ENCODE assay signal across 7 mouse cellular contexts in genomic region chr3:152666991-152667355, GRCm38 (mm10). TPM values are rescaled to one million over a fixed set of nuclear protein-coding genes. Genes with fewer than 3 reads are reported as not detected.
DNase-seq lines count a peak whose midpoint lies in the region; ATAC-seq and TF ChIP-seq lines count a peak whose summit lies in the region.

No protein-coding gene starts in this region.

- no peaks in the 10 kb centered on the region for H3K9me3 ChIP-seq in lung, embryonic 15.5 days
- H3K9me3 ChIP-seq in forebrain, embryonic 14.5 days (replicated peaks; ENCODE audit: control insufficient read depth, low read length): no peaks in the 10 kb centered on the region
- no peaks in the 10 kb centered on the region for H3K9me3 ChIP-seq in midbrain, postnatal 0 days (ENCODE audit: low read length)

- no peak overlapping the region for H3K27ac ChIP-seq in lung, embryonic 15.5 days
- H3K27ac ChIP-seq in forebrain, embryonic 14.5 days (ENCODE audit: low read depth, low read length): no peak overlapping the region
- H3K27ac ChIP-seq in midbrain, postnatal 0 days (ENCODE audit: low read depth, low read length): no peak overlapping the region
- H3K27ac ChIP-seq in cerebellum, adult 2 months (ENCODE audit: insufficient read depth, low read length): no peak overlapping the region

- H3K27me3 ChIP-seq in lung, embryonic 15.5 days: peaks cover 20% of the 10 kb centered on the region
- H3K27me3 ChIP-seq in forebrain, embryonic 14.5 days (replicated peaks; ENCODE audit: control insufficient read depth, insufficient read depth, low read length): peaks cover 14% of the 10 kb centered on the region; the same call in 1 of the 2 replicates
- 0 out of 2 replicates have a peak, but pooled peaks cover 4% of the 10 kb centered on the region for H3K27me3 ChIP-seq in midbrain, postnatal 0 days (ENCODE audit: insufficient read depth, low read length)
- H3K27me3 ChIP-seq in cerebellum, adult 2 months (ENCODE audit: control insufficient read depth, insufficient read depth, low read length): no peaks in the 10 kb centered on the region

- peak overlapping the region; percentile 49 for H3K4me3 ChIP-seq in lung, embryonic 15.5 days
- peak overlapping the region; percentile 47 for H3K4me3 ChIP-seq in forebrain, embryonic 14.5 days (ENCODE audit: low read depth, low read length)
- H3K4me3 ChIP-seq in midbrain, postnatal 0 days (ENCODE audit: low read depth, low read length): peak overlapping the region; percentile 67
- no peak overlapping the region for H3K4me3 ChIP-seq in cerebellum, adult 2 months (replicated peaks; ENCODE audit: insufficient read depth, low read depth, low read length)

- WGBS in lung, embryonic 15.5 days: under 1% methylated on average over 16 of the region's 16 CpGs
- under 1% methylated on average over 16 of the region's 16 CpGs for WGBS in forebrain, embryonic 14.5 days
- under 1% methylated on average over 16 of the region's 16 CpGs for WGBS in midbrain, postnatal 0 days
- WGBS in cerebellum, adult 2 months: under 1% methylated on average over 16 of the region's 16 CpGs

- ATAC-seq in lung, embryonic 15.5 days (ENCODE audit: borderline replicate concordance, extremely low read depth, low FRiP score, low TSS enrichment): no peak
- ATAC-seq in forebrain, embryonic 14.5 days: 0 out of 2 replicates have a peak, but pooled peaks have one; percentile 19
- peak; percentile 31; the same call in 1 of the 2 replicates for ATAC-seq in midbrain, postnatal 0 days (ENCODE audit: low FRiP score)
- no peak for ATAC-seq in activated CD4-positive, CD25-positive, alpha-beta regulatory T cell, adult 4 months

- no peak overlapping the region for H3K9ac ChIP-seq in lung, embryonic 15.5 days
- H3K9ac ChIP-seq in forebrain, embryonic 14.5 days (ENCODE audit: low read length): peak overlapping the region; percentile 63
- H3K9ac ChIP-seq in midbrain, postnatal 0 days (replicated peaks; ENCODE audit: low read length, poor library complexity, severe bottlenecking): peak overlapping the region; percentile 68

- H3K36me3 ChIP-seq in lung, embryonic 15.5 days: no peaks in the 10 kb centered on the region
- H3K36me3 ChIP-seq in forebrain, embryonic 14.5 days (ENCODE audit: control insufficient read depth, insufficient read depth, low read length): no peaks in the 10 kb centered on the region
- no peaks in the 10 kb centered on the region for H3K36me3 ChIP-seq in midbrain, postnatal 0 days (ENCODE audit: insufficient read depth, low read length)

- peaks cover 8% of the 10 kb centered on the region; the same call in 1 of the 2 replicates for H3K4me1 ChIP-seq in lung, embryonic 15.5 days
- peaks cover 5% of the 10 kb centered on the region; the same call in 1 of the 2 replicates for H3K4me1 ChIP-seq in forebrain, embryonic 14.5 days (ENCODE audit: control insufficient read depth, insufficient read depth, low read length)
- peaks cover 2% of the 10 kb centered on the region; the same call in 1 of the 2 replicates for H3K4me1 ChIP-seq in midbrain, postnatal 0 days (ENCODE audit: insufficient read depth, low read length)
- H3K4me1 ChIP-seq in cerebellum, adult 2 months (ENCODE audit: control insufficient read depth, insufficient read depth, low read length): peaks cover 3% of the 10 kb centered on the region; the same call in 1 of the 2 replicates

- TF ChIP-seq POLR2A in cerebellum, adult 2 months (IDR thresholded peaks at IDR 0.05; ENCODE audit: borderline replicate concordance, insufficient read depth, low read length): no peak

- DNase-seq in lung, postnatal 25 days (ENCODE audit: low spot score): no peak
- peak; percentile 28 for DNase-seq in forebrain, embryonic 14.5 days (ENCODE audit: low spot score)
- peak; percentile 42 to 56 for DNase-seq in layer of hippocampus, postnatal 10 days (ENCODE audit: low spot score in 2 of 2)
- DNase-seq in midbrain, postnatal 0 days (ENCODE audit: low spot score): peak; percentile 24
- DNase-seq in cerebellum, adult 2 months: no peak

- peak overlapping the region; percentile 97 for H3K4me2 ChIP-seq in lung, embryonic 15.5 days
- peak overlapping the region; percentile 95 for H3K4me2 ChIP-seq in forebrain, embryonic 14.5 days (ENCODE audit: low read length)
- H3K4me2 ChIP-seq in midbrain, postnatal 0 days (ENCODE audit: low read depth, low read length, poor library complexity, severe bottlenecking): peak overlapping the region; percentile 95

- TF ChIP-seq CTCF in midbrain, postnatal 0 days (IDR thresholded peaks at IDR 0.05): no peak
- no peak for TF ChIP-seq CTCF in cerebellum, adult 2 months (IDR thresholded peaks at IDR 0.05; ENCODE audit: borderline replicate concordance, insufficient read depth, low read depth, low read length)

RNA-seq across cellular contexts. Expression of gene Ak5, which starts 1.2 kb away (rescaled TPM):
- polyA plus RNA-seq in lung, embryonic 15.5 days (2015; fragmentation: Nextera tagmentation; extraction: Ambion mirVana): 2.6 TPM in 2 replicates
- 4.9 and 9.0 TPM in 2 replicates for polyA plus RNA-seq in forebrain, embryonic 14.5 days (2014; fragmentation: Nextera tagmentation; extraction: Ambion mirVana)
- 100 to 1,000 TPM; 166 to 169 TPM for total RNA-seq in layer of hippocampus, postnatal 10 days (2021)
- total RNA-seq in midbrain, postnatal 0 days (2014; rRNA removed): 14.0 and 16.5 TPM in 2 replicates
- 20.5 and 22.3 TPM in 2 replicates for polyA plus RNA-seq in midbrain, postnatal 0 days (2015; fragmentation: Nextera tagmentation; extraction: Ambion mirVana)
- not detected for polyA plus RNA-seq in activated CD4-positive, CD25-positive, alpha-beta regulatory T cell, adult 4 months (2017; shearing (Covaris generic))
- polyA plus RNA-seq in cerebellum, adult 2 months (2012; rRNA removed): 8.1 and 9.7 TPM in 2 replicates

RNA-seq across cellular contexts. Expression of gene Pigk, which starts 46.9 kb away (rescaled TPM):
- polyA plus RNA-seq in lung, embryonic 15.5 days (2015; fragmentation: Nextera tagmentation; extraction: Ambion mirVana): 42.8 and 44.8 TPM in 2 replicates
- 34.0 and 41.4 TPM in 2 replicates for polyA plus RNA-seq in forebrain, embryonic 14.5 days (2014; fragmentation: Nextera tagmentation; extraction: Ambion mirVana)
- 10 to 100 TPM; 47.3 to 55.7 TPM for total RNA-seq in layer of hippocampus, postnatal 10 days (2021)
- total RNA-seq in midbrain, postnatal 0 days (2014; rRNA removed): 44.1 and 46.1 TPM in 2 replicates
- polyA plus RNA-seq in midbrain, postnatal 0 days (2015; fragmentation: Nextera tagmentation; extraction: Ambion mirVana): 61.8 and 66.7 TPM in 2 replicates
- 10 to 100 TPM; 53.9 to 62.9 TPM for polyA plus RNA-seq in activated CD4-positive, CD25-positive, alpha-beta regulatory T cell, adult 4 months (2017; shearing (Covaris generic))
- 34.4 and 37.1 TPM in 2 replicates for polyA plus RNA-seq in cerebellum, adult 2 months (2012; rRNA removed)

Comparison
In these comparisons a context has a peak if more than half of its experiments do, and no peak if none do; other contexts are left out.
1. ATAC-seq: peak in forebrain, embryonic 14.5 days (single experiment) and midbrain, postnatal 0 days (single experiment); none in lung, embryonic 15.5 days (single experiment) and activated CD4-positive, CD25-positive, alpha-beta regulatory T cell, adult 4 months (single experiment).
2. DNase-seq: peak in forebrain, embryonic 14.5 days (single experiment), layer of hippocampus, postnatal 10 days (2 of 2) and midbrain, postnatal 0 days (single experiment); none in lung, postnatal 25 days (single experiment) and cerebellum, adult 2 months (0 of 2).
3. Peak in every context shown above with its lines, with median percentiles within 50 percentile points of each other: H3K4me2 ChIP-seq.